Mouse (Mus musculus) CH12.LX (cell line): ENCODE measurements around the gene Tsku. TPM values are rescaled to one million over a fixed set of nuclear protein-coding genes. Genes with fewer than 3 reads are reported as not detected.
A peak's percentile ranks its signal among the peaks of the same experiment; 100 is the strongest.

Experiments
- DNase-seq: peaks from one replicate; pipeline ENCODE4 v3.0.0-alpha.2; 2013; ENCODE audit errors: extremely low read depth
- H3K27ac ChIP-seq: 2 replicates; pipeline ENCODE4 v1.5.1; 2012; ENCODE audit warnings: low read depth, mild to moderate bottlenecking, control low read depth, moderate library complexity; ENCODE audit not compliant: insufficient read depth
- H3K27me3 ChIP-seq: replicated peaks from 2 replicates; pipeline ENCODE3; 2012; ENCODE audit warnings: inconsistent platforms
- H3K36me3 ChIP-seq, 2 experiments: replicated peaks in 1 of 2; 2 replicates each; pipeline versions ENCODE3 to v1.6.1; 2012; ENCODE audit warnings: inconsistent platforms in 1 of 2, low read length in 1 of 2, mild to moderate bottlenecking in 1 of 2, mixed read lengths in 1 of 2, moderate library complexity in 1 of 2; ENCODE audit not compliant: control insufficient read depth in 1 of 2, insufficient read depth in 1 of 2
- H3K4me1 ChIP-seq, 2 experiments: 2 replicates each; pipeline ENCODE4 v1.6.1; 2012; ENCODE audit warnings: inconsistent platforms in 1 of 2, moderate library complexity in 1 of 2; ENCODE audit not compliant: insufficient read depth in 2 of 2, control insufficient read depth in 1 of 2
- H3K4me2 ChIP-seq: 2 replicates; pipeline ENCODE4 v1.6.1; 2012; ENCODE audit warnings: low read depth, mild to moderate bottlenecking, control low read depth; ENCODE audit not compliant: poor library complexity, insufficient read depth, severe bottlenecking
- H3K4me3 ChIP-seq, 3 experiments: fragments of 150-350 bp in 1 of 3; sonication (generic) in 1 of 3; replicated peaks in 1 of 3; 2 replicates each; pipeline versions ENCODE3 to v1.5.1; 2011 to 2012; ENCODE audit warnings: low read depth in 2 of 3, low read length in 2 of 3, mild to moderate bottlenecking in 2 of 3, moderate library complexity in 2 of 3, control low read depth in 1 of 3, improper control_type of control experiment in 1 of 3, inconsistent platforms in 1 of 3, mixed read lengths in 1 of 3; ENCODE audit not compliant: poor library complexity in 1 of 3
- H3K79me2 ChIP-seq: replicated peaks from 2 replicates; pipeline ENCODE4 v1.6.1; 2012; ENCODE audit warnings: mild to moderate bottlenecking, moderate library complexity; ENCODE audit not compliant: control insufficient read depth, poor library complexity, insufficient read depth, severe bottlenecking; ENCODE audit errors: extremely low read depth
- H3K9ac ChIP-seq: 2 replicates; pipeline ENCODE4 v1.6.1; 2012; ENCODE audit warnings: low read depth, mild to moderate bottlenecking, control low read depth, moderate library complexity; ENCODE audit not compliant: insufficient read depth
- H3K9me3 ChIP-seq: replicated peaks from 2 replicates; pipeline ENCODE3; 2012; ENCODE audit warnings: low read length, inconsistent platforms, mixed read lengths
- BHLHE40 ChIP-seq: IDR thresholded peaks from 2 replicates; pipeline ENCODE4 v1.6.1; 2011; ENCODE audit warnings: mild to moderate bottlenecking, low read depth, low read length, improper control_type of control experiment
- CHD1 ChIP-seq: IDR thresholded peaks from 2 replicates; pipeline ENCODE4 v1.6.1; 2012; ENCODE audit warnings: low read depth, low read length, improper control_type of control experiment, inconsistent platforms
- CHD2 ChIP-seq: IDR thresholded peaks from 2 replicates; pipeline ENCODE4 v1.6.1; 2011; ENCODE audit warnings: low read length, improper control_type of control experiment
- CTCF ChIP-seq, 2 experiments: IDR thresholded peaks in 1 of 2; conservative IDR thresholded peaks in 1 of 2; 2 replicates each; pipeline ENCODE4 v1.5.1; 2011 to 2012; ENCODE audit warnings: low read depth in 2 of 2, low read length in 2 of 2, improper control_type of control experiment in 1 of 2, inconsistent platforms in 1 of 2, mild to moderate bottlenecking in 1 of 2, moderate library complexity in 1 of 2
- E2F4 ChIP-seq: IDR thresholded peaks from 2 replicates; pipeline ENCODE4 v1.6.1; 2011; ENCODE audit warnings: low read depth, low read length, improper control_type of control experiment; ENCODE audit not compliant: insufficient replicate concordance
- ELF1 ChIP-seq: IDR thresholded peaks from 2 replicates; pipeline ENCODE4 v1.6.1; 2014; ENCODE audit warnings: low read depth, mild to moderate bottlenecking, inconsistent platforms, low read length, improper control_type of control experiment
- EP300 ChIP-seq: IDR thresholded peaks from 2 replicates; pipeline ENCODE4 v1.6.1; 2011; ENCODE audit warnings: low read length, improper control_type of control experiment
- ETS1 ChIP-seq: conservative IDR thresholded peaks from 2 replicates; pipeline ENCODE4 v1.6.1; 2012; ENCODE audit warnings: low read depth, mild to moderate bottlenecking, inconsistent platforms, low read length, improper control_type of control experiment, moderate library complexity
- GABPA ChIP-seq: IDR thresholded peaks from 2 replicates; pipeline ENCODE4 v1.6.1; 2012; ENCODE audit warnings: low read depth, low read length, improper control_type of control experiment, inconsistent platforms; ENCODE audit not compliant: insufficient replicate concordance
- HCFC1 ChIP-seq: IDR thresholded peaks from 2 replicates; pipeline ENCODE4 v1.6.1; 2012; ENCODE audit warnings: low read depth, mild to moderate bottlenecking, inconsistent platforms, low read length, improper control_type of control experiment
- IRF4 ChIP-seq: IDR thresholded peaks from 2 replicates; pipeline ENCODE4 v1.6.1; 2014; ENCODE audit warnings: low read depth, mild to moderate bottlenecking, inconsistent platforms, low read length, improper control_type of control experiment
- JUN ChIP-seq: IDR thresholded peaks from 2 replicates; pipeline ENCODE4 v1.6.1; 2011; ENCODE audit warnings: low read depth, mild to moderate bottlenecking, low read length, improper control_type of control experiment, moderate library complexity; ENCODE audit not compliant: insufficient read depth
- JUND ChIP-seq: conservative IDR thresholded peaks from 2 replicates; pipeline ENCODE4 v1.6.1; 2011; ENCODE audit warnings: low read depth, low read length, improper control_type of control experiment
- KAT2A ChIP-seq: IDR thresholded peaks from 2 replicates; pipeline ENCODE4 v1.6.1; 2012; ENCODE audit warnings: low read length, improper control_type of control experiment, inconsistent platforms; ENCODE audit not compliant: insufficient replicate concordance
- MAFK ChIP-seq: IDR thresholded peaks from 2 replicates; pipeline ENCODE4 v1.6.1; 2011; ENCODE audit warnings: low read length, improper control_type of control experiment; ENCODE audit not compliant: insufficient replicate concordance
- MAX ChIP-seq: IDR thresholded peaks from 2 replicates; pipeline ENCODE4 v1.6.1; 2011; ENCODE audit warnings: low read length, improper control_type of control experiment
- MAZ ChIP-seq: IDR thresholded peaks from 2 replicates; pipeline ENCODE4 v1.6.1; 2012; ENCODE audit warnings: low read depth, mild to moderate bottlenecking, inconsistent platforms, low read length, improper control_type of control experiment, moderate library complexity
- MEF2A ChIP-seq: IDR thresholded peaks from 2 replicates; pipeline ENCODE4 v1.6.1; 2014; ENCODE audit warnings: low read depth, mild to moderate bottlenecking, inconsistent platforms, low read length, improper control_type of control experiment, borderline replicate concordance
- MXI1 ChIP-seq: IDR thresholded peaks from 2 replicates; pipeline ENCODE4 v1.6.1; 2011; ENCODE audit warnings: mild to moderate bottlenecking, low read depth, low read length, improper control_type of control experiment
- MYC ChIP-seq: IDR thresholded peaks from 2 replicates; pipeline ENCODE4 v1.6.1; 2011; ENCODE audit warnings: low read depth, mild to moderate bottlenecking, improper control_type of control experiment, low read length
- NELFE ChIP-seq: IDR thresholded peaks from 2 replicates; pipeline ENCODE4 v1.6.1; 2011; ENCODE audit warnings: low read depth, low read length, improper control_type of control experiment
- NRF1 ChIP-seq: IDR thresholded peaks from 2 replicates; pipeline ENCODE4 v1.6.1; 2014; ENCODE audit warnings: low read depth, mild to moderate bottlenecking, inconsistent platforms, low read length, improper control_type of control experiment, moderate library complexity
- PAX5 ChIP-seq: IDR thresholded peaks from 2 replicates; pipeline ENCODE4 v1.6.1; 2012; ENCODE audit warnings: low read length, inconsistent platforms, mixed read lengths
- POLR2A ChIP-seq: IDR thresholded peaks from 2 replicates; pipeline ENCODE4 v1.6.1; 2011; ENCODE audit warnings: low read depth, mild to moderate bottlenecking, improper control_type of control experiment, low read length
- POLR2AphosphoS2 ChIP-seq: IDR thresholded peaks from 2 replicates; pipeline ENCODE4 v1.6.1; 2011; ENCODE audit warnings: low read depth, low read length, improper control_type of control experiment
- RAD21 ChIP-seq: IDR thresholded peaks from 2 replicates; pipeline ENCODE4 v1.6.1; 2011; ENCODE audit warnings: low read depth, mild to moderate bottlenecking, low read length, improper control_type of control experiment, moderate library complexity
- RCOR1 ChIP-seq: conservative IDR thresholded peaks from 2 replicates; pipeline ENCODE4 v1.6.1; 2012; ENCODE audit warnings: low read depth, mild to moderate bottlenecking, inconsistent platforms, low read length, improper control_type of control experiment
- SIN3A ChIP-seq: IDR thresholded peaks from 2 replicates; pipeline ENCODE4 v1.6.1; 2012; ENCODE audit warnings: low read length, improper control_type of control experiment, inconsistent platforms
- SMC3 ChIP-seq: IDR thresholded peaks from 2 replicates; pipeline ENCODE4 v1.6.1; 2011; ENCODE audit warnings: low read depth, low read length, improper control_type of control experiment
- TBP ChIP-seq: conservative IDR thresholded peaks from 2 replicates; pipeline ENCODE4 v1.6.1; 2011; ENCODE audit warnings: low read depth, low read length, improper control_type of control experiment
- TCF12 ChIP-seq: IDR thresholded peaks from 2 replicates; pipeline ENCODE4 v1.6.1; 2014; ENCODE audit warnings: low read depth, mild to moderate bottlenecking, inconsistent platforms, low read length, improper control_type of control experiment
- UBTF ChIP-seq: IDR thresholded peaks from 2 replicates; pipeline ENCODE4 v1.6.1; 2012; ENCODE audit warnings: low read depth, mild to moderate bottlenecking, inconsistent platforms, low read length, improper control_type of control experiment, moderate library complexity
- USF1 ChIP-seq: IDR thresholded peaks from 2 replicates; pipeline ENCODE4 v1.6.1; 2014; ENCODE audit warnings: low read depth, mild to moderate bottlenecking, inconsistent platforms, low read length, improper control_type of control experiment
- USF2 ChIP-seq: conservative IDR thresholded peaks from 2 replicates; pipeline ENCODE4 v1.6.1; 2011; ENCODE audit warnings: low read depth, low read length, improper control_type of control experiment
- ZC3H11A ChIP-seq: IDR thresholded peaks from 2 replicates; pipeline ENCODE4 v1.6.1; 2012; ENCODE audit warnings: low read depth, mild to moderate bottlenecking, inconsistent platforms, low read length, improper control_type of control experiment
- ZKSCAN1 ChIP-seq: IDR thresholded peaks from 2 replicates; pipeline ENCODE4 v1.6.1; 2012; ENCODE audit warnings: low read depth, inconsistent platforms, low read length, improper control_type of control experiment, borderline replicate concordance
- ZMIZ1 ChIP-seq: IDR thresholded peaks from 2 replicates; pipeline ENCODE4 v1.6.1; 2012; ENCODE audit warnings: low read depth, mild to moderate bottlenecking, inconsistent platforms, low read length, improper control_type of control experiment
- ZNF384 ChIP-seq: IDR thresholded peaks from 2 replicates; pipeline ENCODE4 v1.6.1; 2012; ENCODE audit warnings: low read depth, low read length, improper control_type of control experiment, inconsistent platforms
- dilution Hi-C: fragments of 300-500 bp; cut with MboI; formaldehyde crosslinking; loops from 2 replicates; pipeline ENCODE4 v1.14.3; 2020; ENCODE audit warnings: low sequenced_read_pairs; ENCODE audit not compliant: extremely low pct_unique_long_range_greater_than_20kb, extremely low pct_ligation_motif_present
- in situ Hi-C: fragments of 300-500 bp; cut with MboI; formaldehyde crosslinking; loops from 3 replicates; pipeline ENCODE4 v1.14.3; 2019; ENCODE audit warnings: low sequenced_read_pairs, low pct_ligation_motif_present, low pct_unique_long_range_greater_than_20kb, mixed read lengths
- polyA plus RNA-seq: library from polyadenylated mRNA; unstranded; fragments of >175 nt; gene quantifications from 2 replicates; pipeline ENCODE4 v1.2.1, GENCODE M21; 2012; ENCODE audit warnings: low read depth; ENCODE audit not compliant: insufficient read length
- total RNA-seq, 2 experiments: library from RNA; depleted of rRNA; stranded (reverse); fragments of 300-350 nt in 1 of 2; fragments of >200 nt in 1 of 2; gene quantifications; 2 replicates each; pipeline ENCODE4 v1.2.3; 2012 to 2014

Tsku gene
- total RNA-seq (2012; rRNA removed) (2.1 and 3.9 TPM in 2 replicates), total RNA-seq (2014; rRNA removed) (1.1 and 1.4 TPM in 2 replicates), polyA plus RNA-seq (3.0 and 3.9 TPM in 2 replicates)

DNA sequence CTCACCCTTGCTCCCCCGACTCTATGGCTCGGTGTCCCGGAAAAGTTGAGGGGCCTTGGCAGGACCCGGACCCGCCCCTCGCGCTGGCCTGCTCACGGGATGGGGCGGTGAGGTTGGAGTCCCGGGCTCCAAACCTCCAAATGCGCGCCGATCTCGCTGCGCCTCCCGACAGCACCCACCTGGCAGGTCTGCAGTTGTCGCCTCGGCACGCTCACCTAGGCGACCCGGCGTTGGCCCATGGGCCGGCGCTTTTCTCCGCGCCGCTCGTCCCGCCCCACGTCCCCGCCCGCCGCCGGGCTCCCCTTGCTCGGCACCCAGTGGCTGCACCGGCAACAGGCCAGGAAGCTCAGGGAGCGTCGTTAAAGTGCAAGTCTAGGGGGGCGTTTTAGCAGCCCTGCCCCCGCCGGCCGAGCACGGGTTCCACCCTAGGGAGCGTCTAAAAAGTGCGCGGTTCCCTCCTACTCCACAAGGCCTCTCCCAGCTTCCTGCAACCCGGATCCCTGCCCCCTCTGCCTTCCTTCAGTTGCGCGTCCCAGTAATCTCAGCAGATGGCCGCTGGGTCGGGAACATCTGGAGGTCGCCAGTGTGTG is at the start of gene Tsku:
TSS of gene Tsku (minus strand) at position 266 of the 590 bp plus-strand sequence.
- no peaks in the 10 kb centered on the region for H3K27me3 ChIP-seq
- H3K4me2 ChIP-seq = peak within 1 kb of the TSS; percentile 69
- H3K36me3 ChIP-seq = peaks cover 0 to 2% of the 10 kb centered on the region in 2 experiments
- H3K4me3 ChIP-seq = peak within 1 kb of the TSS; percentile 62 to 74 (median 74)
- H3K27ac ChIP-seq = no peak within 1 kb of the TSS
- no peaks in the 10 kb centered on the region for H3K79me2 ChIP-seq
- dilution Hi-C loops = no loop called here
- TF ChIP-seq ZNF384 (no peak), NELFE (0 out of 2 replicates have a peak, but pooled peaks have one; percentile 51), CHD2 (peak; percentile 89), MYC (no peak), NRF1 (no peak), GABPA (no peak), MEF2A (peak; percentile 54; the same call in 1 of the 2 replicates), SMC3 (no peak), SIN3A (peak; percentile 71), KAT2A (no peak), E2F4 (no peak), MAZ (peak; percentile 71; the same call in 1 of the 2 replicates), ZKSCAN1 (no peak), MAX (no peak), ELF1 (peak; percentile 61), ZC3H11A (no peak), MAFK (no peak), PAX5 (no peak), RCOR1 (no peak), EP300 (no peak; the same call in 1 of the 2 replicates), UBTF (peak; percentile 81), TCF12 (peak; percentile 48; the same call in 1 of the 2 replicates), HCFC1 (peak; percentile 65), CTCF (conservative IDR thresholded peaks at IDR 0.05 in 1 of 2, IDR thresholded peaks at IDR 0.05 in 1 of 2; ENCODE audit: low read depth in 2 of 2, low read length in 2 of 2) (no peak), JUND (no peak), USF1 (no peak), JUN (no peak), BHLHE40 (peak; percentile 72), POLR2AphosphoS2 (no peak), RAD21 (no peak), TBP (no peak), POLR2A (peak; percentile 58), ZMIZ1 (no peak), CHD1 (no peak), USF2 (no peak), MXI1 (peak; percentile 25; the same call in 1 of the 2 replicates), ETS1 (peak; percentile 10; the same call in 1 of the 2 replicates), IRF4 (no peak)
- TF ChIP-seq, all 38 proteins: peak for 13
- DNase-seq = peak; percentile 87
- Histone ChIP-seq H3K9ac (peak within 1 kb of the TSS; percentile 27), H3K9me3 (peaks cover 17% of the 10 kb centered on the region), H3K4me1 (peaks cover 6 to 23% of the 10 kb centered on the region in 2 experiments; a peak in 2 of 4 replicates)
- in situ Hi-C loops = no loop called here
